Mouse (Mus musculus) lung, embryonic 16.5 days (tissue): ENCODE data around the gene Slc12a7. TPM values are rescaled to one million over a fixed set of nuclear protein-coding genes. Genes with fewer than 3 reads are reported as not detected.

ENCODE experiments used
- ATAC-seq: fragments of 200-750 bp; cut with Nextera tagmentation; 2 replicates; pipeline ENCODE4 v1.8.0; 2017; ENCODE audit warnings: low read depth, mild to moderate bottlenecking, moderate library complexity
- H3K27ac ChIP-seq: fragments of 300-500 bp; sonication (generic); 2 replicates; pipeline ENCODE4 v1.5.1; 2014; ENCODE audit warnings: mild to moderate bottlenecking, control low read depth, low read length
- H3K27me3 ChIP-seq: fragments of 300-500 bp; sonication (generic); 2 replicates; pipeline ENCODE4 v1.6.1; 2014; ENCODE audit warnings: low read depth, low read length, mixed read lengths; ENCODE audit not compliant: control insufficient read depth, insufficient read depth
- H3K36me3 ChIP-seq: fragments of 300-500 bp; sonication (generic); 2 replicates; pipeline ENCODE4 v1.6.1; 2014; ENCODE audit warnings: low read length; ENCODE audit not compliant: control insufficient read depth, insufficient read depth
- H3K4me1 ChIP-seq: fragments of 300-500 bp; sonication (generic); replicated peaks from 2 replicates; pipeline ENCODE4 v1.6.1; 2014; ENCODE audit warnings: low read length, mixed read lengths; ENCODE audit not compliant: control insufficient read depth, insufficient read depth
- H3K4me2 ChIP-seq: fragments of 300-500 bp; sonication (generic); 2 replicates; pipeline ENCODE4 v1.6.1; 2014; ENCODE audit warnings: low read depth, low read length, control low read depth
- H3K4me3 ChIP-seq: fragments of 300-500 bp; sonication (generic); 2 replicates; pipeline ENCODE4 v1.5.1; 2014; ENCODE audit warnings: mild to moderate bottlenecking, low read length, control low read depth
- H3K9ac ChIP-seq: fragments of 300-500 bp; sonication (generic); 2 replicates; pipeline ENCODE4 v1.6.1; 2014; ENCODE audit warnings: low read length, control low read depth
- H3K9me3 ChIP-seq: fragments of 300-500 bp; sonication (generic); 2 replicates; pipeline ENCODE4 v1.6.1; 2016; ENCODE audit warnings: low read length; ENCODE audit not compliant: control insufficient read depth
- WGBS: fragments of 180-500 bp; shearing (Covaris S2); extraction: QIAGEN DNeasy Blood & Tissue Kit; methylation state at CpG from one replicate; pipeline ENCODE4 v1.1.7; 2014; 5-methylcytosine and 5-hydroxymethylcytosine counted together
- polyA plus RNA-seq: library from polyadenylated mRNA; unstranded; fragments of >200 nt; fragmentation: Nextera tagmentation; extraction: Ambion mirVana; gene quantifications from 2 replicates; pipeline ENCODE4 v1.2.1, GENCODE M21; 2015

Gene Slc12a7
- polyA plus RNA-seq, 1 experiment from 2014 or later = 14.6 TPM

GRCm38 (mm10) chr13:73831486-73831885 is 98.6 kb downstream of the Slc12a7 start:
- H3K4me1 ChIP-seq = peaks cover 9% of the 10 kb centered on the region
- no peak overlapping the region for H3K4me2 ChIP-seq
- no peaks in the 10 kb centered on the region for H3K27me3 ChIP-seq
- H3K9ac ChIP-seq = no peak overlapping the region
- WGBS = 3% methylated on average over 2 of the region's 2 CpGs
- no peaks in the 10 kb centered on the region for H3K9me3 ChIP-seq
- no peak for ATAC-seq
- H3K36me3 ChIP-seq = no peaks in the 10 kb centered on the region
- H3K4me3 ChIP-seq = no peak overlapping the region
- no peak overlapping the region for H3K27ac ChIP-seq

- 42% methylated on average over 12 of the region's 12 CpGs for WGBS
- H3K27me3 ChIP-seq = no peaks in the 10 kb centered on the region
- H3K36me3 ChIP-seq = no peaks in the 10 kb centered on the region
- H3K27ac ChIP-seq = no peak overlapping the region
- no peak overlapping the region for H3K4me2 ChIP-seq
- no peaks in the 10 kb centered on the region for H3K9me3 ChIP-seq
- H3K4me1 ChIP-seq = peaks cover 15% of the 10 kb centered on the region
- no peak overlapping the region for H3K9ac ChIP-seq
- no peak for ATAC-seq
- no peak overlapping the region for H3K4me3 ChIP-seq
Measured at GRCm38 (mm10) chr13:73833809-73834208, 100.9 kb downstream of the Slc12a7 start.

DNA sequence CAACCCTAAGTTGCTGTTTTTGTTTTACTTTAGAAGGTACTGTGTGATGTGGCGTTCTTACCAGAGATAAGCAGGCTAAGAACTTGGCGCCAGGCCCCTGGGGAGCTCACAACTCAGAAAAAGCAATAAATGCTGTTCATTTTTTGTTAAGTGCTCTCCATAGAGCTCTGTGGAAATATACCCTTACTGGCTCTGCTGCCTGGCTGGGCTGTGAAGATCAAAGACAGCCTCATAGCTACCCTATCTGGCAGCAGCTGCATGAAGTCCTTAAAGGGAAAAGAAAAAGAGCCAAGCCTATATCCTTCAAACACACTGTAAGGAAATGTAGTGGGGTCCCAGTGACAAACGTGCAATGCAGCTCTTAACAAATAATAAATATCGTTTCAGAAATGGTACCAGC is 102.9 kb downstream of the Slc12a7 start:
- no peaks in the 10 kb centered on the region for H3K27me3 ChIP-seq
- H3K4me3 ChIP-seq = no peak overlapping the region
- H3K4me1 ChIP-seq = peaks cover 15% of the 10 kb centered on the region
- WGBS = 18% methylated on average over 4 of the region's 4 CpGs
- H3K9me3 ChIP-seq = no peaks in the 10 kb centered on the region
- ATAC-seq = peak; percentile 75
- H3K9ac ChIP-seq = no peak overlapping the region
- H3K27ac ChIP-seq = peak overlapping the region; percentile 45
- H3K36me3 ChIP-seq = no peaks in the 10 kb centered on the region
- no peak overlapping the region for H3K4me2 ChIP-seq

- WGBS = 57% methylated on average over 6 of the region's 6 CpGs
- no peaks in the 10 kb centered on the region for H3K27me3 ChIP-seq
- H3K4me1 ChIP-seq = peaks cover 15% of the 10 kb centered on the region
- H3K4me3 ChIP-seq = no peak overlapping the region
- no peaks in the 10 kb centered on the region for H3K9me3 ChIP-seq
- no peak overlapping the region for H3K9ac ChIP-seq
- ATAC-seq = peak; percentile 15; the same call in 1 of the 2 replicates
- H3K27ac ChIP-seq = no peak overlapping the region
- no peak overlapping the region for H3K4me2 ChIP-seq
- H3K36me3 ChIP-seq = no peaks in the 10 kb centered on the region
Measured at GRCm38 (mm10) chr13:73836491-73836890, 103.6 kb downstream of the Slc12a7 start.

- ATAC-seq = no peak
- WGBS = 69% methylated on average over 8 of the region's 8 CpGs
- Histone ChIP-seq H3K27me3 (no peaks in the 10 kb centered on the region), H3K4me2 (no peak overlapping the region), H3K4me1 (peaks cover 15% of the 10 kb centered on the region), H3K9ac (no peak overlapping the region), H3K36me3 (no peaks in the 10 kb centered on the region), H3K4me3 (no peak overlapping the region), H3K27ac (no peak overlapping the region), H3K9me3 (no peaks in the 10 kb centered on the region)
Measured at GRCm38 (mm10) chr13:73837708-73838107, 104.8 kb downstream of the Slc12a7 start.

GRCm38 (mm10) chr13:73839137-73839548 is 106.2 kb downstream of the Slc12a7 start:
- no peak overlapping the region for H3K9ac ChIP-seq
- H3K9me3 ChIP-seq = no peaks in the 10 kb centered on the region
- H3K4me2 ChIP-seq = no peak overlapping the region
- no peak overlapping the region for H3K27ac ChIP-seq
- WGBS = 80% methylated on average over 11 of the region's 11 CpGs
- H3K27me3 ChIP-seq = no peaks in the 10 kb centered on the region
- ATAC-seq = no peak
- H3K4me1 ChIP-seq = peaks cover 15% of the 10 kb centered on the region
- H3K36me3 ChIP-seq = no peaks in the 10 kb centered on the region
- H3K4me3 ChIP-seq = no peak overlapping the region

DNA sequence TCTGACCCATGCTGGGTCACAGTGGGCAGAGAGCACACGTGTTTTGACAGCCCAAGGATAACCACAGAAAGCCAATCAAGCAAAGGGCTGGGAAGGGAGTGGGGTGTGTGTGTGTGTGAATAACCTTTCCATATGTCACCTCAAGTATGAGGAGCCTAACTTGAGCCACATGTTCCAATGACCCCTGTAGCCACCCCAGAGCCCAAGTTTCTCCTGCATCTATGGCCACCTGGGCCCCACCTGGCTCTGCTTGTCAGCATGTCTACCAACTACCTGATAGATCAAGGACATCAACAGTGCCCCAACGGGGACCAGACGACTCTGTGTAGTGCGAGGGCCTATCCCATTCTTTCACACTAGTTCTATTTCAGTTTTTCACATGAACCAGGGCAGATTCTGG is 106.8 kb downstream of the Slc12a7 start:
- no peak overlapping the region for H3K9ac ChIP-seq
- peaks cover 15% of the 10 kb centered on the region for H3K4me1 ChIP-seq
- H3K27me3 ChIP-seq = no peaks in the 10 kb centered on the region
- no peak overlapping the region for H3K4me2 ChIP-seq
- no peak overlapping the region for H3K27ac ChIP-seq
- H3K9me3 ChIP-seq = no peaks in the 10 kb centered on the region
- no peak for ATAC-seq
- H3K4me3 ChIP-seq = no peak overlapping the region
- H3K36me3 ChIP-seq = no peaks in the 10 kb centered on the region
- WGBS = 76% methylated on average over 4 of the region's 4 CpGs

DNA sequence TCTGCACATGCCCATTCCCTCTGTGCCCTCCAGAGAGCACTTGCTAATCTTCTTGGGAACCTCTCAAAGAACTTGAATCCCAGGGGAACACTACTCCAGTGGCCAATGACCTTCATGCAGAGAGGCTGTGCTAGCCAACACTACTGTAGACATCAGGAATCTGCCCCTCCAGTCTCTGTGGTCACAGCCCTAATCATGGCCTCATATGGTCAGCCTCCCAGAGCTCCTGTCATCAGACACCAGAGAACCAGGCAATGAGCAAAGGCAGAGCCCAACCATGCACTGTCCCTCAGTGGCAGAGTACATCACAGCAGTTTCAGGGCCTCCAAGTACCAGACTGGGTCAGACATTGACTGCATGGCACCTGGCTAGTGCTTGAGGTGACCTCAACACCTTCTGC is 109.8 kb downstream of the Slc12a7 start:
- no peak overlapping the region for H3K4me3 ChIP-seq
- H3K9me3 ChIP-seq = no peaks in the 10 kb centered on the region
- no peak overlapping the region for H3K4me2 ChIP-seq
- no peaks in the 10 kb centered on the region for H3K36me3 ChIP-seq
- no peaks in the 10 kb centered on the region; the same call in none of the 2 replicates for H3K4me1 ChIP-seq
- no peak overlapping the region for H3K9ac ChIP-seq
- peaks cover 15% of the 10 kb centered on the region for H3K27me3 ChIP-seq
- H3K27ac ChIP-seq = no peak overlapping the region
- no peak for ATAC-seq

DNA sequence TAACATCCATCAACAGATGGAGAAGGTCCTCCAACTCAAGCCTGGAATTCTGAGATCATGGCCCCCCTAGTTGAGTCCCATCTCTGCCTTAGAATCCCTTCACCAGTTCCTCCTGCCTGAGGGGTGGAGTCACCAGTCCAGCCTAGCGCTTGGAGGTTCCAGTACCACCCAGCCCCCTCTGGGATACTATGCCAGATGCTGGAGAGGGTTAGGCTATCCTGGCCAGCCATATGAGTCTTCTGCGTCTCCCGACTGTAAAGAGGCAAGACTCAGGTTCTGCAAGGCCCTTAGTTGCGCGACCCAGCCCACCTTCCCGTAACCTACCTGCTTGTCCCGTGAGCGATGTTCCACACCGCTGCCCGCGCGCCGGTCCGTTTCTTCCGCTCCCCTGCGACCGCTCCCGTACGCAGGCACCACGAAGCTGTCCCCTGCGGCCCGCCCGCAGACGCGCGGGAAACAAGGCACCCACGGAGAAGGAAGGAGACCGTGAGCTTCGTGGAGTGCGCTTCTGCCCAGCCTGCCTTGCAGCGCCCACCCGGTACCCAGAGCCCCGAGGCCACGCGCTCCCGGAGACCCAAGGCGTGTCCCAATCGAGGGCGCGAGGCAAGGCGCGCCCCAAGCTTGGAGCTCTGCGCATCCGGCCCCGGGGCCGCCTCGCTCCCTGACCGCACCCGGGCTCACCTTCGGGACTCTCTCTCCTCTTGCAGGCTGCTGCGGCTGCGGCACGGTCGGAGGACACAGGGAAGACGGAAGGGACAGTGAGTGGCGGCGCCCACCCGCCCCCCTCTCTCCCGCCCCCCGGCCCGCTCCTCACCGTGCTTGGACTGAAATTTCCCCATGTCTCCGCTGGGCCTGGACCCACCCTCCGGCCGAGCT is 113.9 kb downstream of the Slc12a7 start:
- Histone ChIP-seq H3K27ac (no peak overlapping the region), H3K9me3 (no peaks in the 10 kb centered on the region), H3K4me3 (peak overlapping the region; percentile 60), H3K9ac (peak overlapping the region; percentile 70), H3K36me3 (no peaks in the 10 kb centered on the region), H3K4me1 (no peaks in the 10 kb centered on the region; the same call in none of the 2 replicates), H3K27me3 (peaks cover 19% of the 10 kb centered on the region), H3K4me2 (peak overlapping the region; percentile 93)
- ATAC-seq = peak; percentile 59
- under 1% methylated on average over 63 of the region's 65 CpGs for WGBS
